Mouse (Mus musculus) telencephalon, adult 2 months (tissue): ENCODE results near the gene Gm21767.
"Not testable (repeated sequence)": the region's sequence is repeated elsewhere in the genome, so short reads cannot be mapped to it uniquely, and the experiment has no call there.

Experiments used
- DNase-seq: peaks from one replicate; pipeline ENCODE4 v3.0.0-alpha.2; 2011; ENCODE audit warnings: low read depth, low spot score

Gm21767 gene

GRCm38 (mm10) chrY:13941438-13941837, at the start of gene Gm21767:
TSS of gene Gm21767 (plus strand) at chrY:13941738.
- DNase-seq: not testable (repeated sequence)
